Mouse (Mus musculus) MEL (cell line): ENCODE measurements around the gene Slc44a1. TPM values are rescaled to one million over a fixed set of nuclear protein-coding genes. Genes with fewer than 3 reads are reported as not detected.

Source experiments
- DNase-seq: peaks from one replicate; pipeline ENCODE4 v3.0.0; 2011; ENCODE audit warnings: low read depth, low spot score
- H3K27ac ChIP-seq: 2 replicates; pipeline ENCODE4 v1.5.1; 2012; ENCODE audit warnings: low read depth, mild to moderate bottlenecking, control low read depth, low read length, moderate library complexity; ENCODE audit not compliant: control insufficient read depth
- H3K27me3 ChIP-seq, 2 experiments: fragments of 150-350 bp in 1 of 2; sonication (generic) in 1 of 2; 2 replicates each; pipeline ENCODE4 v1.6.1; 2012; ENCODE audit warnings: low read length in 2 of 2, mild to moderate bottlenecking in 2 of 2, improper control_type of control experiment in 1 of 2, moderate library complexity in 1 of 2; ENCODE audit not compliant: insufficient read depth in 2 of 2, control insufficient read depth in 1 of 2
- H3K36me3 ChIP-seq, 2 experiments: 2 replicates each; pipeline ENCODE4 v1.6.1; 2012 to 2014; ENCODE audit warnings: low read length in 2 of 2, improper control_type of control experiment in 1 of 2, inconsistent platforms in 1 of 2, mild to moderate bottlenecking in 1 of 2; ENCODE audit not compliant: insufficient read depth in 2 of 2, control insufficient read depth in 1 of 2
- H3K4me1 ChIP-seq, 2 experiments: fragments of 150-350 bp in 1 of 2; sonication (generic) in 1 of 2; 2 replicates each; pipeline ENCODE4 v1.6.1; 2012; ENCODE audit warnings: low read length in 2 of 2, improper control_type of control experiment in 1 of 2, mild to moderate bottlenecking in 1 of 2; ENCODE audit not compliant: insufficient read depth in 2 of 2, control insufficient read depth in 1 of 2
- H3K4me3 ChIP-seq, 2 experiments: fragments of 150-350 bp in 1 of 2; sonication (generic) in 1 of 2; 2 replicates each; pipeline ENCODE4 v1.5.1; 2012; ENCODE audit warnings: low read depth in 2 of 2, low read length in 2 of 2, mild to moderate bottlenecking in 2 of 2, moderate library complexity in 2 of 2, control low read depth in 1 of 2, improper control_type of control experiment in 1 of 2; ENCODE audit not compliant: control insufficient read depth in 1 of 2, insufficient read depth in 1 of 2
- H3K79me2 ChIP-seq: 2 replicates; pipeline ENCODE4 v1.6.1; 2012; ENCODE audit warnings: mild to moderate bottlenecking, low read length, moderate library complexity; ENCODE audit not compliant: control insufficient read depth, poor library complexity, insufficient read depth
- H3K9ac ChIP-seq: 2 replicates; pipeline ENCODE4 v1.6.1; 2012; ENCODE audit warnings: low read depth, mild to moderate bottlenecking, control low read depth, low read length, moderate library complexity; ENCODE audit not compliant: control insufficient read depth, poor library complexity, severe bottlenecking
- H3K9me3 ChIP-seq: fragments of 150-350 bp; sonication (generic); replicated peaks from 2 replicates; pipeline ENCODE4 v1.6.1; 2012; ENCODE audit warnings: mild to moderate bottlenecking, low read length, improper control_type of control experiment, moderate library complexity; ENCODE audit not compliant: insufficient read depth
- CHD1 ChIP-seq: IDR thresholded peaks from 2 replicates; pipeline ENCODE4 v1.6.1; 2012; ENCODE audit warnings: low read depth, mild to moderate bottlenecking, inconsistent platforms, low read length, improper control_type of control experiment
- CHD2 ChIP-seq: IDR thresholded peaks from 2 replicates; pipeline ENCODE4 v1.6.1; 2011; ENCODE audit warnings: low read length, improper control_type of control experiment
- CTCF ChIP-seq, 3 experiments: IDR thresholded peaks in 2 of 3; conservative IDR thresholded peaks in 1 of 3; 2 replicates each; pipeline ENCODE4 v1.5.1; 2011 to 2012; ENCODE audit warnings: low read length in 3 of 3, low read depth in 2 of 3, mild to moderate bottlenecking in 2 of 3, improper control_type of control experiment in 1 of 3, inconsistent platforms in 1 of 3, mixed read lengths in 1 of 3, moderate library complexity in 1 of 3; ENCODE audit not compliant: control insufficient read depth in 1 of 3, insufficient read depth in 1 of 3, poor library complexity in 1 of 3, severe bottlenecking in 1 of 3
- E2F4 ChIP-seq: IDR thresholded peaks from 2 replicates; pipeline ENCODE4 v1.6.1; 2011; ENCODE audit warnings: low read depth, low read length, improper control_type of control experiment, borderline replicate concordance
- ETS1 ChIP-seq: IDR thresholded peaks from 2 replicates; pipeline ENCODE4 v1.6.1; 2012; ENCODE audit warnings: low read depth, mild to moderate bottlenecking, inconsistent platforms, low read length, improper control_type of control experiment, moderate library complexity
- HCFC1 ChIP-seq: IDR thresholded peaks from 2 replicates; pipeline ENCODE4 v1.6.1; 2012; ENCODE audit warnings: low read depth, mild to moderate bottlenecking, inconsistent platforms, low read length, improper control_type of control experiment, moderate library complexity
- JUND ChIP-seq: IDR thresholded peaks from 2 replicates; pipeline ENCODE4 v1.6.1; 2011; ENCODE audit warnings: low read depth, mild to moderate bottlenecking, improper control_type of control experiment, low read length
- KAT2A ChIP-seq: conservative IDR thresholded peaks from 2 replicates; pipeline ENCODE4 v1.6.1; 2012; ENCODE audit warnings: low read depth, low read length, improper control_type of control experiment, inconsistent platforms
- MAFK ChIP-seq: IDR thresholded peaks from 2 replicates; pipeline ENCODE4 v1.6.1; 2011; ENCODE audit warnings: low read depth, mild to moderate bottlenecking, low read length, improper control_type of control experiment, borderline replicate concordance
- MEF2A ChIP-seq: IDR thresholded peaks from 2 replicates; pipeline ENCODE4 v1.6.1; 2014; ENCODE audit warnings: low read depth, mild to moderate bottlenecking, inconsistent platforms, low read length, improper control_type of control experiment; ENCODE audit not compliant: poor library complexity, insufficient replicate concordance, severe bottlenecking; ENCODE audit errors: extremely low read depth
- MXI1 ChIP-seq: IDR thresholded peaks from 2 replicates; pipeline ENCODE4 v1.6.1; 2011; ENCODE audit warnings: mild to moderate bottlenecking, low read depth, low read length, improper control_type of control experiment
- POLR2AphosphoS2 ChIP-seq: IDR thresholded peaks from 2 replicates; pipeline ENCODE4 v1.6.1; 2011; ENCODE audit warnings: low read length, improper control_type of control experiment
- POLR2AphosphoS5 ChIP-seq: IDR thresholded peaks from 2 replicates; pipeline ENCODE4 v1.6.1; 2012; ENCODE audit warnings: low read depth, borderline replicate concordance, mild to moderate bottlenecking, inconsistent platforms, low read length, moderate library complexity, mixed read lengths
- RAD21 ChIP-seq: IDR thresholded peaks from 2 replicates; pipeline ENCODE4 v1.6.1; 2011; ENCODE audit warnings: mild to moderate bottlenecking, low read depth, low read length, improper control_type of control experiment
- RCOR1 ChIP-seq: IDR thresholded peaks from 2 replicates; pipeline ENCODE4 v1.6.1; 2012; ENCODE audit warnings: low read depth, mild to moderate bottlenecking, inconsistent platforms, low read length, improper control_type of control experiment
- SMC3 ChIP-seq: IDR thresholded peaks from 2 replicates; pipeline ENCODE4 v1.6.1; 2011; ENCODE audit warnings: low read depth, low read length, improper control_type of control experiment
- TAL1 ChIP-seq: IDR thresholded peaks from 2 replicates; pipeline ENCODE4 v1.6.1; 2012; ENCODE audit warnings: mild to moderate bottlenecking, inconsistent platforms, low read length, moderate library complexity, mixed read lengths
- USF2 ChIP-seq, 2 experiments: IDR thresholded peaks; 2 replicates each; pipeline ENCODE4 v1.6.1; 2011 to 2012; ENCODE audit warnings: improper control_type of control experiment in 2 of 2, low read length in 2 of 2, borderline replicate concordance in 1 of 2, inconsistent platforms in 1 of 2, low read depth in 1 of 2, mild to moderate bottlenecking in 1 of 2; ENCODE audit not compliant: insufficient read depth in 1 of 2
- polyA plus RNA-seq, 2 experiments: library from polyadenylated mRNA; stranded (reverse) in 1 of 2; unstranded in 1 of 2; fragments of >175 nt in 1 of 2; fragments of >200 nt in 1 of 2; gene quantifications; 2 replicates each; pipeline versions ENCODE4 v1.2.1 to v1.2.4; 2012; ENCODE audit warnings: low replicate concordance in 2 of 2, low read depth in 1 of 2; ENCODE audit not compliant: insufficient read length in 2 of 2, insufficient read depth in 1 of 2, missing spikeins in 1 of 2
- total RNA-seq: library from RNA; depleted of rRNA; stranded (reverse); fragments of 300-350 nt; gene quantifications from 2 replicates; pipeline ENCODE4 v1.2.3, GENCODE M21; 2012

Slc44a1 gene
- total and polyA plus RNA-seq, 3 experiments, result 9.6 to 10.6 TPM; not detected in 1

DNA sequence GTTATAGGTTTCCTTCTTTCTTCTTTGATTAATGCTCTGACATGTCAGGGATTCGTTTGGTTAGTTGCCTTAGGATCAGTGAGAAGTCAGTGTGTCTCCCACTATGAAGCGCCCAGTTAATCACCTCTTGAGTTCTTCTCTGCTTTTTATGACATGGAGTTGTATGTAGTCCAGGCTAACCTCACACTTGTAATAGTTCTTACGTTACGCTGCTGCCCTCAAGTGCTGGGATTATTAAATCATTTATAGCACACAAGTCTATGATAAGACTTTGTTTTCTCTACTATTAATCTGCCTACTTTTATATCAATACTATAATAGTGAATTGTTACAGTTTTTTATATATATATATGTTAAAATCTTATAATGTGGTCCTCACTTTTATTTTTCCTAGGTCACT lies 109.2 kb downstream of the Slc44a1 start:
- DNase-seq, result no peak
- Histone ChIP-seq H3K36me3 (no peaks in the 10 kb centered on the region; a peak in 2 of 4 replicates), H3K27me3 (no peaks in the 10 kb centered on the region), H3K9ac (no peak overlapping the region), H3K27ac (no peak overlapping the region), H3K4me1 (no peaks in the 10 kb centered on the region), H3K4me3 (no peak overlapping the region), H3K9me3 (no peaks in the 10 kb centered on the region), H3K79me2 (no peaks in the 10 kb centered on the region)
- TF ChIP-seq RAD21, result peak; percentile 37
- TF ChIP-seq MEF2A, result no peak
- no peak for TF ChIP-seq CHD1
- no peak for TF ChIP-seq MXI1
- TF ChIP-seq CTCF (IDR thresholded peaks at IDR 0.05 in 2 of 3, conservative IDR thresholded peaks at IDR 0.05 in 1 of 3; ENCODE audit: control insufficient read depth in 1 of 3, insufficient read depth in 1 of 3, low read depth in 2 of 3, low read length in 3 of 3, poor library complexity in 1 of 3, severe bottlenecking in 1 of 3), result peak in 1 of 3 experiments; percentile 24; a peak in 2 of 6 replicates
- TF ChIP-seq JUND, result no peak
- peak; percentile 21; the same call in 1 of the 2 replicates for TF ChIP-seq SMC3

DNA sequence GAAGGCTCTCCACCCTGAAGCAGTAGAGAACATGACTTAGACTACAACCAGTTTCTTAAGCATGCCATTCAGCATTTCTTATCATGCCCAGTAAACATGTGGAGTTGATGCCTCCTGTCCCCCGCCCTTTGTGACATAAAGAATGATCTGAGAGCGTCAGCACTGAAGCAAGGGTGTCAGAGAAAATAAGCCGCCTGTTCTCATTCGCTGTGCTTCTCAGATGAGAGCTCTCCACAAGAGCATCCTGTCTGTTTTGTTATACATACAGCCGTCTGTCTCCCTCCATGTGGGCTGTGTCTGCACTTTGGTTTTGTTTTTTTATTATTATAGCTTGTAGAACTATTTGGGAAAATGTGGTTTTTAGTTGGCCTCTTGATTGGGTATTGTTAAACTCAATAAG lies 124.4 kb downstream of the Slc44a1 start:
- TF ChIP-seq HCFC1 (no peak), CHD2 (no peak), ETS1 (no peak), POLR2AphosphoS2 (no peak), CHD1 (no peak), SMC3 (no peak), USF2 (IDR thresholded peaks at IDR 0.05; ENCODE audit: borderline replicate concordance in 1 of 2, insufficient read depth in 1 of 2, low read depth in 1 of 2, low read length in 2 of 2) (no peak), RCOR1 (no peak), KAT2A (no peak), E2F4 (no peak), MAFK (no peak), POLR2AphosphoS5 (no peak), TAL1 (no peak), CTCF (IDR thresholded peaks at IDR 0.05 in 2 of 3, conservative IDR thresholded peaks at IDR 0.05 in 1 of 3; ENCODE audit: control insufficient read depth in 1 of 3, insufficient read depth in 1 of 3, low read depth in 2 of 3, low read length in 3 of 3, poor library complexity in 1 of 3, severe bottlenecking in 1 of 3) (no peak)

More for the DNA sequence above, 124.4 kb downstream of the Slc44a1 start:
- H3K27me3 ChIP-seq, result no peaks in the 10 kb centered on the region
- H3K9me3 ChIP-seq, result no peaks in the 10 kb centered on the region
- no peak overlapping the region for H3K4me3 ChIP-seq
- H3K36me3 ChIP-seq, result no peaks in the 10 kb centered on the region; a peak in 1 of 4 replicates
- no peaks in the 10 kb centered on the region for H3K79me2 ChIP-seq
- no peak overlapping the region for H3K27ac ChIP-seq
- H3K9ac ChIP-seq, result no peak overlapping the region
- no peaks in the 10 kb centered on the region for H3K4me1 ChIP-seq
- DNase-seq, result no peak
